10 mouse cellular contexts compared by ENCODE assay signal in the genomic region with DNA sequence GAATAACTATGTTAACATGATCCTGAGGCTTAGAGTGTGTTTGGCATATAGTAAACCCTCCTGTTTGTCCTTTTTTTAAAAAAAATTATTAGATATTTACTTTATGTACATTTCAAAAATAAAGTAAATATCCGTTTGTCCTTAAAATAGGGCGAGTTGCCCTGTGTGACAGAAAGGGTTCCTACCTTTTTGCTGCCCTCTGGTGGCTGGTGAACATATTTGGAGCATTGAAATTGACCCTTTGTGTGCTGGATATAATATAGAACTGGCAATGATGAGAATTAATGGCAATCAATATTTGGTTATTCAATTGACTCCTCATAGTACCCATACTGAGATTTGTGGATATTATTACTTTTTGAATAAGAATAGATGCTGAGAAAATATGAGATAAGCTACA.
A peak's percentile ranks its signal among the peaks of the same experiment; 100 is the strongest.
DNase-seq lines count a peak whose midpoint lies in the region; ATAC-seq lines count a peak whose summit lies in the region.
"Had no signal": no experiment of that assay in that cellular context is flagged by ENCODE, and none has a peak within 500 bp of the region (broad histone marks: within the 10 kb centered on the region; RNA-seq: fewer than 3 reads in every experiment).

No protein-coding gene starts in this region.

- H3K4me3 ChIP-seq in hindbrain, embryonic 11.5 days (ENCODE audit: low read depth, low read length), result no peak overlapping the region
- no peak overlapping the region for H3K4me3 ChIP-seq in hindbrain, embryonic 16.5 days (ENCODE audit: low read length)
- H3K4me3 ChIP-seq in forebrain, embryonic 12.5 days (replicated peaks), result no peak overlapping the region
- H3K4me3 ChIP-seq: embryonic facial prominence, embryonic 15.5 days; limb, embryonic 12.5 days had no signal

- peak; percentile 54 for DNase-seq in hindbrain, embryonic 11.5 days (ENCODE audit: low spot score)
- peak; percentile 34 for DNase-seq in urinary bladder, postnatal 14 days (ENCODE audit: low spot score)
- no peak for DNase-seq in urinary bladder, adult 18-20 months (ENCODE audit: low spot score in 2 of 2)
- peak; percentile 2 for DNase-seq in c-Kit-positive CD71-positive TER-119-positive erythroid progenitor cells, embryonic 14.5 days (ENCODE audit: low spot score)
- DNase-seq in kidney, postnatal 10 days, result peak; percentile 59
- peak; percentile 21 for DNase-seq in retina, postnatal 7 days (ENCODE audit: low read depth, low spot score)

- H3K4me1 ChIP-seq in hindbrain, embryonic 11.5 days (replicated peaks; ENCODE audit: control insufficient read depth, insufficient read depth, low read length), result no peaks in the 10 kb centered on the region
- no peaks in the 10 kb centered on the region for H3K4me1 ChIP-seq in hindbrain, embryonic 16.5 days (ENCODE audit: control insufficient read depth, insufficient read depth, low read depth, low read length)
- no peaks in the 10 kb centered on the region for H3K4me1 ChIP-seq in forebrain, embryonic 12.5 days
- H3K4me1 ChIP-seq: embryonic facial prominence, embryonic 15.5 days; limb, embryonic 12.5 days had no signal

- no peaks in the 10 kb centered on the region for H3K27me3 ChIP-seq in hindbrain, embryonic 11.5 days (ENCODE audit: control insufficient read depth, insufficient read depth, low read length)
- H3K27me3 ChIP-seq in hindbrain, embryonic 16.5 days (replicated peaks; ENCODE audit: control insufficient read depth, insufficient read depth, low read length), result no peaks in the 10 kb centered on the region
- no peaks in the 10 kb centered on the region for H3K27me3 ChIP-seq in forebrain, embryonic 12.5 days
- H3K27me3 ChIP-seq: embryonic facial prominence, embryonic 15.5 days had no signal

- no peak overlapping the region for H3K27ac ChIP-seq in hindbrain, embryonic 11.5 days (ENCODE audit: low read depth, low read length)
- no peak overlapping the region for H3K27ac ChIP-seq in hindbrain, embryonic 16.5 days (ENCODE audit: low read depth, low read length)
- no peak overlapping the region for H3K27ac ChIP-seq in forebrain, embryonic 12.5 days
- H3K27ac ChIP-seq: embryonic facial prominence, embryonic 15.5 days; limb, embryonic 12.5 days had no signal

- no peak overlapping the region for H3K9ac ChIP-seq in hindbrain, embryonic 11.5 days (ENCODE audit: low read depth, low read length)
- no peak overlapping the region for H3K9ac ChIP-seq in hindbrain, embryonic 16.5 days (ENCODE audit: low read depth, low read length)
- H3K9ac ChIP-seq in forebrain, embryonic 12.5 days, result no peak overlapping the region
- H3K9ac ChIP-seq: embryonic facial prominence, embryonic 15.5 days; limb, embryonic 12.5 days had no signal

- ATAC-seq in hindbrain, embryonic 11.5 days (ENCODE audit: low FRiP score), result no peak
- ATAC-seq in hindbrain, embryonic 16.5 days, result no peak
- no peak for ATAC-seq in forebrain, embryonic 12.5 days (ENCODE audit: low FRiP score)

- H3K36me3 ChIP-seq in hindbrain, embryonic 11.5 days (ENCODE audit: control insufficient read depth, insufficient read depth, low read length), result no peaks in the 10 kb centered on the region
- no peaks in the 10 kb centered on the region for H3K36me3 ChIP-seq in hindbrain, embryonic 16.5 days (ENCODE audit: control insufficient read depth, insufficient read depth, low read length)
- H3K36me3 ChIP-seq in forebrain, embryonic 12.5 days (replicated peaks), result no peaks in the 10 kb centered on the region
- H3K36me3 ChIP-seq: embryonic facial prominence, embryonic 15.5 days; limb, embryonic 12.5 days had no signal

- no peaks in the 10 kb centered on the region for H3K9me3 ChIP-seq in hindbrain, embryonic 11.5 days (ENCODE audit: control insufficient read depth, low read length)
- H3K9me3 ChIP-seq in hindbrain, embryonic 16.5 days (ENCODE audit: control insufficient read depth, low read length), result no peaks in the 10 kb centered on the region
- H3K9me3 ChIP-seq in forebrain, embryonic 12.5 days, result no peaks in the 10 kb centered on the region
- H3K9me3 ChIP-seq: embryonic facial prominence, embryonic 15.5 days; limb, embryonic 12.5 days had no signal

- WGBS in hindbrain, embryonic 11.5 days, result 13% methylated on average over 2 of the region's 2 CpGs
- WGBS in hindbrain, embryonic 16.5 days, result 22% methylated on average over 2 of the region's 2 CpGs
- WGBS in forebrain, embryonic 12.5 days, result 15% methylated on average over 2 of the region's 2 CpGs

- no peak overlapping the region for H3K4me2 ChIP-seq in hindbrain, embryonic 11.5 days (replicated peaks; ENCODE audit: low read depth, low read length)
- H3K4me2 ChIP-seq in hindbrain, embryonic 16.5 days (ENCODE audit: low read length), result no peak overlapping the region
- H3K4me2 ChIP-seq in forebrain, embryonic 12.5 days, result no peak overlapping the region
- H3K4me2 ChIP-seq: embryonic facial prominence, embryonic 15.5 days; limb, embryonic 12.5 days had no signal

Comparison
In these comparisons a context has a peak if more than half of its experiments do, and no peak if none do; other contexts are left out.
1. DNase-seq: peak in hindbrain, embryonic 11.5 days (single experiment), urinary bladder, postnatal 14 days (single experiment), c-Kit-positive CD71-positive TER-119-positive erythroid progenitor cells, embryonic 14.5 days (single experiment), kidney, postnatal 10 days (single experiment) and retina, postnatal 7 days (single experiment); none in urinary bladder, adult 18-20 months (0 of 2).